Mouse (Mus musculus) hindbrain, postnatal 0 days (tissue): ENCODE data around the gene Arid5b. TPM values are rescaled to one million over a fixed set of nuclear protein-coding genes. Genes with fewer than 3 reads are reported as not detected.

ENCODE experiments used
- ATAC-seq: fragments of 200-750 bp; cut with Nextera tagmentation; 2 replicates; pipeline ENCODE4 v1.8.0; 2017; ENCODE audit warnings: mild to moderate bottlenecking, moderate TSS enrichment, moderate library complexity
- DNase-seq: peaks from one replicate; pipeline ENCODE4 v3.0.0-alpha.2; 2015; ENCODE audit warnings: low spot score
- H3K27ac ChIP-seq: fragments of 300-500 bp; sonication (generic); 2 replicates; pipeline ENCODE4 v1.5.1; 2014; ENCODE audit warnings: mild to moderate bottlenecking
- H3K27me3 ChIP-seq: fragments of 300-500 bp; sonication (generic); 2 replicates; pipeline ENCODE4 v1.6.1; 2014; ENCODE audit warnings: low read length, mixed read lengths; ENCODE audit not compliant: insufficient read depth
- H3K36me3 ChIP-seq: fragments of 300-500 bp; sonication (generic); 2 replicates; pipeline ENCODE4 v1.6.1; 2014; ENCODE audit warnings: low read length, mixed read lengths; ENCODE audit not compliant: insufficient read depth
- H3K4me1 ChIP-seq: fragments of 300-500 bp; sonication (generic); 2 replicates; pipeline ENCODE4 v1.6.1; 2014; ENCODE audit warnings: antibody characterized with exemption, low read length, mixed read lengths; ENCODE audit not compliant: insufficient read depth
- H3K4me2 ChIP-seq: fragments of 300-500 bp; sonication (generic); 2 replicates; pipeline ENCODE4 v1.6.1; 2014; ENCODE audit warnings: low read depth, mild to moderate bottlenecking, low read length, moderate library complexity, mixed read lengths
- H3K4me3 ChIP-seq: fragments of 300-500 bp; sonication (generic); 2 replicates; pipeline ENCODE4 v1.5.1; 2014; ENCODE audit warnings: low read length
- H3K9ac ChIP-seq: fragments of 300-500 bp; sonication (generic); replicated peaks from 2 replicates; pipeline ENCODE4 v1.6.1; 2014; ENCODE audit warnings: mild to moderate bottlenecking, low read length, moderate library complexity, mixed read lengths
- H3K9me3 ChIP-seq: fragments of 300-500 bp; sonication (generic); 2 replicates; pipeline ENCODE4 v1.6.1; 2016; ENCODE audit warnings: low read length, mixed read lengths
- CTCF ChIP-seq: IDR thresholded peaks from 2 replicates; pipeline ENCODE4 v1.5.1; 2016; ENCODE audit warnings: antibody characterized with exemption, control low read depth, low read depth
- WGBS: fragments of 180-500 bp; shearing (Covaris S2); extraction: QIAGEN DNeasy Blood & Tissue Kit; methylation state at CpG from one replicate; pipeline ENCODE4 v1.1.7; 2014; 5-methylcytosine and 5-hydroxymethylcytosine counted together
- polyA plus RNA-seq: library from polyadenylated mRNA; unstranded; fragments of >200 nt; fragmentation: Nextera tagmentation; extraction: Ambion mirVana; gene quantifications from 2 replicates; pipeline ENCODE4 v1.2.1, GENCODE M21; 2015
- total RNA-seq: library from RNA; depleted of rRNA; stranded (reverse); fragments of >200 nt; gene quantifications from 2 replicates; pipeline ENCODE4 v1.2.3, GENCODE M21; 2014

The Arid5b gene
- total and polyA plus RNA-seq, 2 experiments from 2014 or later, result 13.1 to 13.8 TPM

- H3K36me3 ChIP-seq, result no peaks in the 10 kb centered on the region
- H3K9me3 ChIP-seq, result no peaks in the 10 kb centered on the region
- H3K27me3 ChIP-seq, result no peaks in the 10 kb centered on the region
- 52% methylated on average over 7 of the region's 7 CpGs for WGBS
- H3K4me1 ChIP-seq, result peaks cover 4% of the 10 kb centered on the region; the same call in 1 of the 2 replicates
- DNase-seq (no peak), ATAC-seq (no peak)
- no peak overlapping the region for H3K9ac ChIP-seq
- no peak overlapping the region for H3K27ac ChIP-seq
- TF ChIP-seq CTCF, result no peak
- H3K4me3 ChIP-seq, result no peak overlapping the region
- no peak overlapping the region for H3K4me2 ChIP-seq
These were observed 148.9 kb downstream of the Arid5b start for GRCm38 (mm10) chr10:68129651-68130050.

- no peak overlapping the region for H3K4me3 ChIP-seq
- no peak overlapping the region for H3K4me2 ChIP-seq
- ATAC-seq, result no peak
- H3K4me1 ChIP-seq, result peaks cover 4% of the 10 kb centered on the region; the same call in 1 of the 2 replicates
- H3K9me3 ChIP-seq, result no peaks in the 10 kb centered on the region
- DNase-seq, result no peak
- H3K27ac ChIP-seq, result 0 out of 2 replicates have a peak overlapping the region, but pooled peaks have one; percentile 11
- TF ChIP-seq CTCF, result no peak
- WGBS, result 70% methylated on average over 3 of the region's 3 CpGs
- no peak overlapping the region for H3K9ac ChIP-seq
- H3K36me3 ChIP-seq, result no peaks in the 10 kb centered on the region
- H3K27me3 ChIP-seq, result no peaks in the 10 kb centered on the region
These were observed 149.5 kb downstream of the Arid5b start for GRCm38 (mm10) chr10:68129009-68129408.

GRCm38 (mm10) chr10:68128441-68128848, 150.1 kb downstream of the Arid5b start:
- no peak for TF ChIP-seq CTCF
- Histone ChIP-seq H3K4me1 (peaks cover 4% of the 10 kb centered on the region; the same call in 1 of the 2 replicates), H3K36me3 (no peaks in the 10 kb centered on the region), H3K9me3 (no peaks in the 10 kb centered on the region), H3K27me3 (no peaks in the 10 kb centered on the region), H3K4me2 (no peak overlapping the region), H3K4me3 (no peak overlapping the region), H3K9ac (no peak overlapping the region), H3K27ac (0 out of 2 replicates have a peak overlapping the region, but pooled peaks have one; percentile 11)
- ATAC-seq, result no peak
- 69% methylated on average over 10 of the region's 10 CpGs for WGBS
- no peak for DNase-seq

- WGBS, result 80% methylated on average over 6 of the region's 6 CpGs
- Histone ChIP-seq H3K4me1 (peaks cover 4% of the 10 kb centered on the region; the same call in 1 of the 2 replicates), H3K9ac (no peak overlapping the region), H3K27me3 (no peaks in the 10 kb centered on the region), H3K36me3 (no peaks in the 10 kb centered on the region), H3K9me3 (no peaks in the 10 kb centered on the region), H3K4me3 (no peak overlapping the region), H3K27ac (no peak overlapping the region), H3K4me2 (no peak overlapping the region)
- no peak for ATAC-seq
- no peak for TF ChIP-seq CTCF
- no peak for DNase-seq
These were observed 150.8 kb downstream of the Arid5b start for GRCm38 (mm10) chr10:68127604-68128256.

- TF ChIP-seq CTCF, result no peak
- Histone ChIP-seq H3K9ac (no peak overlapping the region), H3K36me3 (no peaks in the 10 kb centered on the region), H3K27ac (no peak overlapping the region), H3K4me3 (no peak overlapping the region), H3K4me2 (no peak overlapping the region), H3K9me3 (no peaks in the 10 kb centered on the region), H3K27me3 (no peaks in the 10 kb centered on the region), H3K4me1 (peaks cover 4% of the 10 kb centered on the region; the same call in 1 of the 2 replicates)
- no peak for ATAC-seq
- DNase-seq, result no peak
- 79% methylated on average over 2 of the region's 2 CpGs for WGBS
These were observed 151.4 kb downstream of the Arid5b start for GRCm38 (mm10) chr10:68127104-68127503.

- Histone ChIP-seq H3K27ac (no peak overlapping the region), H3K27me3 (no peaks in the 10 kb centered on the region), H3K4me2 (no peak overlapping the region), H3K9ac (no peak overlapping the region), H3K4me3 (no peak overlapping the region), H3K36me3 (no peaks in the 10 kb centered on the region), H3K9me3 (no peaks in the 10 kb centered on the region), H3K4me1 (peaks cover 4% of the 10 kb centered on the region; the same call in 1 of the 2 replicates)
- ATAC-seq (no peak), DNase-seq (no peak)
- WGBS, result 68% methylated on average over 2 of the region's 2 CpGs
- TF ChIP-seq CTCF, result no peak
These were observed 152.0 kb downstream of the Arid5b start for GRCm38 (mm10) chr10:68126551-68126950.

- Histone ChIP-seq H3K4me1 (peaks cover 4% of the 10 kb centered on the region; the same call in 1 of the 2 replicates), H3K9me3 (no peaks in the 10 kb centered on the region), H3K27ac (no peak overlapping the region), H3K4me2 (no peak overlapping the region), H3K36me3 (no peaks in the 10 kb centered on the region), H3K9ac (no peak overlapping the region), H3K27me3 (no peaks in the 10 kb centered on the region), H3K4me3 (no peak overlapping the region)
- no peak for ATAC-seq
- DNase-seq, result no peak
- TF ChIP-seq CTCF, result no peak
- WGBS, result 46% methylated on average over 8 of the region's 8 CpGs
These were observed 152.5 kb downstream of the Arid5b start for GRCm38 (mm10) chr10:68125919-68126550.
